Mouse (Mus musculus): ENCODE data around the gene Muc13.

Muc13 gene

GRCm38 (mm10) chr16:33770778-33771454, 22.9 kb upstream of the Muc13 start:
- DNase-seq, result no peak

DNA sequence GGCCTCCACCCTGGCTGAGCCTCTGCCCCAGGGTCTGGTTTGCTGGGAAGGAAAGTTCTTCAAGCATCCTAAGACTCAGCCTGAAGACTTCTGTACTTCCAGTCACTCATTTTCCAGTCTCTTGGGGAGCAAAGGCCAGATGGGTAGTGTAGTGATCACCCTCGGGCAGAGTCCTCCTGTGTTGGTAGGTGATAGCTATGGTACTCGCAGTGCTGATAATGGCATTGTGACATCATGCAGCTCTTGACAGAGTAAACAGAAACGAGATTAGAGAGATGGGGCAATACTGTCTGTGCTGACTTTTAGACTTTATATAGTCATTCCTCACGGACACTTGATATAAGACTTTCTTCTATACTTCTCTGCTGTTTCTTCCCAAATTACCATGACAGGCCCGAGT, 21.0 kb upstream of the Muc13 start:
- DNase-seq, result no peak

- peak; percentile 17 for DNase-seq
Measured at GRCm38 (mm10) chr16:33774972-33775371, 18.9 kb upstream of the Muc13 start.

GRCm38 (mm10) chr16:33775733-33776335, 18.0 kb upstream of the Muc13 start:
- no peak for DNase-seq

DNA sequence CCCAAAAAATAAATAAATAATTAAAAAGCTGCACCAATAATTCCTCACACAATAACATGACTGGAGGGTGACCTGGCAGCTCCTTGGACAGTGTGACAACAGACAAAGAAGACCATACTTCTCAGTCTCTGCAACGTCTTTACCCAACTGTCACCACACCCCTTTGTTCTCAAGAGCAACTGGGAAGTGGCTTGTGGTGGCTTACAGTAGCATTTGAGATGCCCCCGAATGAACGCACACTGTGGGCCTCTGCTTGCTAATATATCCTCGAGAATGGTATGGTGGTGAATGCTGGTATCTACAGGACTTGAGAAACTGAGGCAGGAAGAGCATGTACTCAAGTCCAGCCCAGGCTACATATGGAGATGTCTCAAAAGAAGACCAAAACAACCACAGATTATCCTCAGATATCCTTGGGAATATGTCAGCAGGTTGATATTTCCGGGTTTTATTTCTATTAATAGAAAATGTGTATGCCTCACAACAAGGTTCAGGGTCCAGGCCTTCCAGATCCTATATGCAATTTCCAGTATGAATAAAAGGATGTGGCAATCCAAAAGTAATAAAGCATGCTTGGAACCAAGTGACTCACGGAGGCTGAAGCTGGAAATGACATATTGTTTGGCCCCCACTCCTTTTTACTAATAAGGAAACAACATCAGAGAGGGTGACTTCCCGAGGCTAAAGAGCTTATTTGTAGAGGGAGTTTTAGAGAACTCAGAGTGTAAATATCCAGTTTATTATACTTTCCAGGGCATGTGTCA, 16.9 kb upstream of the Muc13 start:
- DNase-seq, result no peak

DNA sequence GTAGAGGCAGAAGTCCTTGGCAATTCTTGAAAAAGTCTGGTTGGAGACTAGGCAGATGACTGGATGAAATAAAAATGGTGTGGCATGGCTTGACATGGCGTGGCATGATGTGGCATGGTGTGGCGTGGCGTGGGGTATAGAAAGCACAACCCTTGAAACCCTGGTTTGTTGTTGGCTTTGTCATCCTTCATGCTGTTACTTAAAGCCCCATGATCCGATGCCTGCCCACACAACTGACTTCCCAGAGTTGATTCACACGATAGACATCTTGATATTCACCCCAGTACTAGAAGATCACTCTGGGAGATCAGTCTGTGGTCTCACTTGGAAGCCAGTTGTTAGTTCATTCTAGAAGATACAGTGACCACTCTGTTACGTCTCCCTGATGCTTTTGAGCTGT, 16.2 kb upstream of the Muc13 start:
- no peak for DNase-seq

DNA sequence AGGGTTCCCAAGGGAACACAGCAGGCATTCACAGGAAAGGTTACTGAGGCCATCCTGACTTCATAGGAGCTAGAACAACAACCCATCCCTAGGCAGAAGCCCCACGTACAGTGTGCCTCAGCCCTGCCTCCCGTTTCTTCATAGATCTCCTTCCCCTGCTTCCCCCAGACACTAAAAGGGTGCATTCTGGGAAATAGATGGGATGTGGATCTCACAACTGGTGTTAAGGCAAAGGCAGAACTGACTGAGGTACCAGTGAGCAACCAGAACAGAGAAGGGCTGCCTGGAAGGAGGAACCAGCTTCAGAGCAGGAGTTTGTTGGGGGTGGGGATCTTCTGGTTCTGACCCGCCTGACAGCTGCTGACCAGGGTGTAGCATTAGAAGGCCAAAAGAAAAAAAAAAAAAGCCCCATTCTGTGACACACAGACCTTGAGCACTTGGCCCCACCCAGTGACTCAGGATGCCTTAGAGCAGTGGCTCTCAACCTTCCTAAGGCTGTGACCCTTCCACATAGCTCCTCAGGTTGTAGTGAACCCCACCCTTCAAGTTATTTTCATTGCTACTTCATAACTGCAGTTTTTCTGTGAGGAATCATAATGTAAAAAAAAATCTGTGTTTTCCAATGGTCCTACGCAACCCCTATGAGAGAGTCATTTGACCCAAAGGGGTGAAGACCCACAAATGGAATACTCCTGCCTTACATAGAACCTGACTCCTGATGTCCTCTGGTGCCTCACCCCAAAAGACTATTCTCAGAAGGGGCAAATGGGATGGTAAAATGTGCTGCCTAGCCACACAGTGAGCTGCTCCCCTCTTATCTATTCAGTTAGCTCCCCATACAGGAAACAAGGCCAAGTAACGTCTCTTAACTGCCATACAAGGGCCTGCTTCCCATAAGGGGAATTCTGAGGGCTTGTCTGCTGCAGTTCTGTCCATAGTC, 11.8 kb upstream of the Muc13 start:
- DNase-seq, result no peak

DNA sequence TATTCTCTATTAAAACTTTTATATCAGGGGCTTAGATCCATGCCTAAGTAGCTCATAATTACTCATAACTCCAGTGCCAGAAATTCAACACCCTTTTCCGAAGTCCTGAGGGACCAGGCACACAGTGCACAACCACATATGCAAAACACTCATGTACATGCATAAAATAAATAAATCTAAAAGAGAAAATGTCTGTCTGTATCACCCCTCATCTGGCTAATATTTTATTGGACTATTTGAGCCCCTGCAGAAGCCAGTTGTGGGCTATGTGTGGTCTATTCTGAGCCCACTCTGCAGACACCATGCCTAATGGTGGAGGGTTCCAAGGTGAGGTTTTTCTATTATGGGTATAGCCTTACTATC, 11.1 kb upstream of the Muc13 start:
- DNase-seq, result no peak

DNA sequence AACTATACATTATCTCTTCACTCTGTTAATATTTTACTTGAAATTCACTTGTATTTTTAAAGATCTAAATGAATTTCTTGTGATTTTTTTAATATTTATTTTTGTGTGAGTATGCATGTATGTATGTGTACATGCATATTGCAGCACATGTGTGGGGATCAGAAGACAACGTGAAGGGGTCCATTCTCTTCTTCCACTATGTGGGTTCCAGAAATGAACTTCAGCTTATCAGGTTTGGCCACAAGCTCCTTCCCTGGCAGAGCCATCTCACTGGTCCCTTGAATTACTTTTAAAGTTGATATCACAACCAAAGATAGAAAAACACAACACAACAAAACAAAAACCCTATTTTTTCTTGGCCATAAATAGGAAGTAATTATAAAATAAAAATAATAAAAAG, 9.3 kb upstream of the Muc13 start:
- DNase-seq, result no peak

- DNase-seq, result no peak
Measured at GRCm38 (mm10) chr16:33785092-33785704, 8.6 kb upstream of the Muc13 start.

GRCm38 (mm10) chr16:33786657-33787390, 7.0 kb upstream of the Muc13 start:
- no peak for DNase-seq

DNA sequence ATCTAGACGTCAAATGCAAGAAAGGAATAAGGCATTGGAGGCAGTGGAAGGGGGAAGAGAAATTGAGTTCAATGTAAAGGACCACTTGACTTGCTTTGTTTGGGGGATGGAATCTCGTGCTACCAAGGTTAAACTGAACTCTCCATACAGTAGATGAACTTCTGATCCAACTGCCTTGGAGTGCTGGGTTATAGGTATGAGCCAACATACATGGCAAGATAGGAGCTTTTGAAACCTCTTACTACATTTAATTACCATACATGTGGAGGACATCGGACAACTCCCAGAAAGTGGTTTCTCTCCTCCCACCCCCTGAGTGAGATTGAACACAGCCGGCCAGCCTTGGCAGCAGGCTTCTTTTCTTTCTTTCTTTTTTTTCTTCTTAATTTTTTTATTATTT, 1.3 kb downstream of the Muc13 start:
- DNase-seq, result no peak

DNA sequence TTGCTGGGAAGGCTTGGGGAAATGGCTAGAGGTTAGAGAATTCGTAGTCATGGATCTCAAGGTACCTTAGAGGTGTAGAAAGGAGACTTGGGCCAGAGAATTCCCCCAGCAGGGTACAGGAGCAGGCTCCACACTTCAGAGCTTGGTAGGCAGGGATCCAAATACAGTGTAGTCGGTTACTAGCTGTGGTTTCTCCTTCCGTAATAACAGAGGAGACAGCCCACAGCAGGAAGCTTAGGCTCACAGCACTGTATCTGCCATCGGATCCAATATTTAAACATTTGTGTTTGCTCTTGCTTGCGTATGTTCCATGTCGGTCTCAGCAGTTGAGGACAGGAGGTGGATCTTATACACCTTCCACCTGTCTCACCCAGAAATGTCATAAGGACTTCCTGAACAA, 2.0 kb downstream of the Muc13 start:
- no peak for DNase-seq

DNA sequence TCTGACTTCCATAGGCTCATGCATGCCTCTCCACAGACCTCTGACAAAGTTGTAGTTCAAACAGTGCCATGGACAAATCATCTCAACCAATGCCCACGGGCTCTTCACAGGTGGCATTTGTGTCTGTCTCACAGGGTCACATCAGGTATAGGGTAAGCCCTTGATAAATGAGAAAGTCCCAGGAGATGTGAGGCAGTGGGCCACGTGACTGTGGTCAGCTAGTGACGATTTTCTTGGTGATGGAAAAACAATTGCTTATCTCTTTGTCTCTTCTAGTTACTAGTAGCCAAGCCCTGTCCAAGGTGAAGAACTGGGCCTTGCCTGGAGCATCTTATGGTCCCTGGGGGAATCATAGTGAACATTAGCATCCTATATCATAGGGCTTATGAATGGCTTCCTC, 2.9 kb downstream of the Muc13 start:
- DNase-seq, result no peak

GRCm38 (mm10) chr16:33797860-33798259, 4.0 kb downstream of the Muc13 start:
- peak; percentile 30 for DNase-seq

GRCm38 (mm10) chr16:33810002-33810401, 16.2 kb downstream of the Muc13 start:
- DNase-seq, result no peak

- no peak for DNase-seq
Measured at GRCm38 (mm10) chr16:33818413-33819165, 24.8 kb downstream of the Muc13 start.

DNA sequence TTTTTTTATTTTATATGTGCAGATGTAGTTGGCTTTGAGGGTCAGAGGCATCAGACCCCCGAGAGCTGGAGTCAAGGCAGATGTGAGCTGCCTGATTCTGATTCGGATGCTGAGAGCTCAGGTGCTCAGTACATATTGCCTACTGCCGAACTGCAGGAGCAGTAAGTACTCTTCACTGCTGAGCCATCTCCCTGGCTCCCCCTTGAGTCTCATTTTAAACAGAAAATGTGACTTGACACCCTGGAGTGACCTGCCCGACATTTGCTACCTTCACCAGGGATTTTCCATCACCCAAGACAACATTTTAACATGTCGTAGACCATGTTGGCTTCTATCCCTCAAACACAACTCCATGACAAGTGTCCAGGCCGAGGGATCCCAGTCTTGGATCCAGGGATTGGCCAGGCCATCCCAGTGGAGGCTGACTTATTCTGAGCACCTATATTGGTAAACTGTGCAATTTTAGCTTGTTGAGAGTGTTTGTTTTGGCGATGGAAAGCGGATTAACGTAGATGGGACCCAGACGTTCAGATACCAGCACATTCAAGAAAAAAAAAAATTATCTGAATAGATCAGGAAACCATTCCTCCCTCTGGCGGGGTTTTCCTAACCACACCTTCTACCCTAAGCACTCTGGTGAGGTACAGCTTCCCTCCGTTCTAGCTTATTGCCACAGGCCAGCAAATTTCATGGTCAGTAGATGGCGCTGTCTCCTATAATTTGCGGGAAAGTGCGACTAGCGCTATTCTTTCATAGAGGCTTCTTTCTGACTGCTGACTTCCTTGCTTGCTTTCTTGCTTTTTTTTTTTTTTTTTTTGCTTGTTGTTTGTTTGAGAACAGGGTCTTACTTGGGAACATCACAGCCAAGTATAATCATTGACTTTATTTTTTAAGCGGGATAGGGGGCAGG, 26.7 kb downstream of the Muc13 start:
- peak; percentile 75 for DNase-seq

DNA sequence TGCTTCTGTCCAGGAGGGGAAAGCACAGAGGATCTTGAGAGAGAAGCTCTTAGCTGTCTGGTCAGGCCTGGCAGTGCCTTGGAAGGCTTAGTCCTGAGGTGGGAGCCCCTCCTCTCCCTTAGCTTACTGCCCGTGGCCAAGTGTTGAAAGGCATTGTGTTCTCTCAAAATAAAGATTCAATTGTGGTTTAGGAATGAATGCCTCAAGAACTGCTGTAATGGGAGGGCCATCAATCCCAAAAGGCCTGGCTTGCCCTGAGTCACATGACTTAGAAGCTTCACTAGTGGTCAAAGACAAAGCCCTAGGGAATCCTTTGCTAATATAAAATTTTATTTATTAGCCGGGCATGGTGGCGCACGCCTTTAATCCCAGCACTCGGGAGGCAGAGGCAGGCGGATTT, 30.8 kb downstream of the Muc13 start:
- DNase-seq, result no peak

DNA sequence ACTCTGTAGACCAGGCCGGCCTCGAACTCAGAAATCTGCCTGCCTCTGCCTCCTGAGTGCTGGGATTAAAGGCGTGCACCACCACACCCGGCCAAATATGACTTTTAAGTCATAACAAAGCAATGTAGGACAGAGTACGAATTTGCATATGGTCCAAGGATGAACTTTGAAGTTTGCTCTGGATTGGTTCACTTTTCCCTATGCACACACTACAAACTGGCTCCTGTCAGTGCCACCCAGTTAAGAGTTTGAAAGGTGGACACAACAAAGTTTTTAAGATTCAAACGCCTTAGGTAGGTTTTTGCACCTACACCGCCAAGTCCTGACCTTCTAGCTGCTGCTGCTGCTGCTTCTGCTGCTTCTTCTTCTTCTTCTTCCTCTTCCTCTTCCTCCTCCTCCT, 34.7 kb downstream of the Muc13 start:
- DNase-seq, result no peak

Measured in cerebellum, adult 11-12 months (tissue).